In genomic region chr1:127556486-127556845, GRCm38 (mm10) we compare ENCODE assay signal across 18 mouse cellular contexts.
DNase-seq lines count a peak whose midpoint lies in the region; ATAC-seq and TF ChIP-seq lines count a peak whose summit lies in the region.
"Had no signal": no experiment of that assay in that cellular context is flagged by ENCODE, and none has a peak within 500 bp of the region (broad histone marks: within the 10 kb centered on the region; RNA-seq: fewer than 3 reads in every experiment).

No protein-coding gene starts in this region.

- no peak overlapping the region for H3K9ac ChIP-seq in forebrain, postnatal 0 days
- no peak overlapping the region for H3K9ac ChIP-seq in limb, embryonic 12.5 days (replicated peaks)
- H3K9ac ChIP-seq in midbrain, embryonic 16.5 days (ENCODE audit: low read depth, low read length) = no peak overlapping the region
- H3K9ac ChIP-seq: liver, embryonic 13.5 days had no signal

- 0 out of 2 replicates have a peak, but pooled peaks cover 3% of the 10 kb centered on the region for H3K36me3 ChIP-seq in forebrain, embryonic 10.5 days (replicated peaks)
- H3K36me3 ChIP-seq in forebrain, postnatal 0 days (ENCODE audit: insufficient read depth) = no peaks in the 10 kb centered on the region
- no peaks in the 10 kb centered on the region for H3K36me3 ChIP-seq in limb, embryonic 12.5 days
- no peaks in the 10 kb centered on the region for H3K36me3 ChIP-seq in midbrain, embryonic 16.5 days (ENCODE audit: control insufficient read depth, insufficient read depth, low read length)
- H3K36me3 ChIP-seq: heart, embryonic 10.5 days; liver, embryonic 13.5 days had no signal

- DNase-seq in forebrain, embryonic 10.5 days (ENCODE audit: extremely low spot score, low spot score) = no peak
- no peak for DNase-seq in forebrain, postnatal 0 days
- no peak for DNase-seq in heart, postnatal 25 days (ENCODE audit: low spot score)
- DNase-seq in ovary, postnatal 14 days (ENCODE audit: low spot score) = no peak
- no peak for DNase-seq in spleen, postnatal 10 days (ENCODE audit: low spot score in 2 of 2)
- no peak for DNase-seq in ovary, postnatal 36 days (ENCODE audit: low spot score)
- DNase-seq: B cell, adult 2 months; cerebellum, postnatal 25 days; gastrocnemius, postnatal 10 days; heart, postnatal 36 days; kidney, postnatal 36 days; liver, embryonic 13.5 days; right cerebral cortex, postnatal 25 days had no signal

- H3K4me2 ChIP-seq in forebrain, postnatal 0 days (ENCODE audit: low read depth) = no peak overlapping the region
- H3K4me2 ChIP-seq in limb, embryonic 12.5 days = no peak overlapping the region
- H3K4me2 ChIP-seq in midbrain, embryonic 16.5 days (ENCODE audit: low read length) = no peak overlapping the region
- H3K4me2 ChIP-seq: liver, embryonic 13.5 days had no signal

- H3K4me1 ChIP-seq in forebrain, embryonic 10.5 days = peaks cover 16% of the 10 kb centered on the region; the same call in 1 of the 2 replicates
- H3K4me1 ChIP-seq in forebrain, postnatal 0 days (ENCODE audit: insufficient read depth) = no peaks in the 10 kb centered on the region
- H3K4me1 ChIP-seq in limb, embryonic 12.5 days (replicated peaks) = peaks cover 18% of the 10 kb centered on the region; the same call in 1 of the 2 replicates
- H3K4me1 ChIP-seq in midbrain, embryonic 16.5 days (ENCODE audit: control insufficient read depth, insufficient read depth, low read length) = peaks cover 6% of the 10 kb centered on the region
- H3K4me1 ChIP-seq: heart, embryonic 10.5 days; liver, embryonic 13.5 days had no signal

- intact Hi-C loops in heart, postnatal 25 days (cut with DNase I) = no loop called here

- H3K27ac ChIP-seq in forebrain, embryonic 10.5 days = peak overlapping the region; percentile 71
- no peak overlapping the region for H3K27ac ChIP-seq in forebrain, postnatal 0 days (ENCODE audit: low read depth, low read length)
- H3K27ac ChIP-seq in limb, embryonic 12.5 days = peak overlapping the region; percentile 67
- peak overlapping the region; percentile 65 for H3K27ac ChIP-seq in midbrain, embryonic 16.5 days (ENCODE audit: low read length)
- H3K27ac ChIP-seq: heart, embryonic 10.5 days; liver, embryonic 13.5 days had no signal

- no peak for TF ChIP-seq CTCF in forebrain, postnatal 0 days (IDR thresholded peaks at IDR 0.05; ENCODE audit: low read depth)

- WGBS in forebrain, embryonic 10.5 days = 62% methylated on average over 2 of the region's 2 CpGs
- 18% methylated on average over 2 of the region's 2 CpGs for WGBS in forebrain, postnatal 0 days
- 32% methylated on average over 2 of the region's 2 CpGs for WGBS in limb, embryonic 12.5 days
- WGBS in midbrain, embryonic 16.5 days = 22% methylated on average over 2 of the region's 2 CpGs

- peak; percentile 42; the same call in 1 of the 2 replicates for ATAC-seq in forebrain, postnatal 0 days
- ATAC-seq in limb, embryonic 12.5 days (ENCODE audit: insufficient number of reproducible peaks, insufficient read depth, low FRiP score, low TSS enrichment, low read depth) = peak; percentile 49; the same call in 1 of the 2 replicates
- ATAC-seq in midbrain, embryonic 16.5 days = peak; percentile 51; the same call in 1 of the 2 replicates
- ATAC-seq: intestine, postnatal 0 days; Patski had no signal

- no peak overlapping the region for H3K4me3 ChIP-seq in forebrain, embryonic 10.5 days
- H3K4me3 ChIP-seq in forebrain, postnatal 0 days (ENCODE audit: low read depth, low read length) = no peak overlapping the region
- no peak overlapping the region for H3K4me3 ChIP-seq in limb, embryonic 12.5 days (replicated peaks)
- no peak overlapping the region for H3K4me3 ChIP-seq in midbrain, embryonic 16.5 days (ENCODE audit: low read depth, low read length)
- H3K4me3 ChIP-seq: heart, embryonic 10.5 days; liver, embryonic 13.5 days had no signal

- H3K27me3 ChIP-seq in forebrain, embryonic 10.5 days (ENCODE audit: poor library complexity, severe bottlenecking) = no peaks in the 10 kb centered on the region
- no peaks in the 10 kb centered on the region for H3K27me3 ChIP-seq in forebrain, postnatal 0 days (ENCODE audit: insufficient read depth, low read length)
- H3K27me3 ChIP-seq in limb, embryonic 12.5 days = no peaks in the 10 kb centered on the region
- no peaks in the 10 kb centered on the region for H3K27me3 ChIP-seq in midbrain, embryonic 16.5 days (ENCODE audit: control insufficient read depth, insufficient read depth, low read depth, low read length)
- H3K27me3 ChIP-seq: liver, embryonic 13.5 days had no signal

- peaks cover 7% of the 10 kb centered on the region; the same call in 1 of the 2 replicates for H3K9me3 ChIP-seq in forebrain, embryonic 10.5 days
- H3K9me3 ChIP-seq in forebrain, postnatal 0 days (ENCODE audit: low read length) = no peaks in the 10 kb centered on the region
- H3K9me3 ChIP-seq in limb, embryonic 12.5 days = 0 out of 2 replicates have a peak, but pooled peaks cover 7% of the 10 kb centered on the region
- H3K9me3 ChIP-seq in midbrain, embryonic 16.5 days (replicated peaks; ENCODE audit: control insufficient read depth, low read length, poor library complexity, severe bottlenecking) = peaks cover 3% of the 10 kb centered on the region; the same call in 1 of the 2 replicates
- H3K9me3 ChIP-seq: heart, embryonic 10.5 days; liver, embryonic 13.5 days had no signal
